Mouse (Mus musculus) hindbrain, postnatal 0 days (tissue): Measurements from ENCODE around the gene Bptf. TPM values are rescaled to one million over a fixed set of nuclear protein-coding genes. Genes with fewer than 3 reads are reported as not detected.
"Not testable (repeated sequence)": the region's sequence is repeated elsewhere in the genome, so short reads cannot be mapped to it uniquely, and the experiment has no call there.

Source experiments
- ATAC-seq: fragments of 200-750 bp; cut with Nextera tagmentation; 2 replicates; pipeline ENCODE4 v1.8.0; 2017; ENCODE audit warnings: mild to moderate bottlenecking, moderate TSS enrichment, moderate library complexity
- DNase-seq: peaks from one replicate; pipeline ENCODE4 v3.0.0-alpha.2; 2015; ENCODE audit warnings: low spot score
- H3K27ac ChIP-seq: fragments of 300-500 bp; sonication (generic); 2 replicates; pipeline ENCODE4 v1.5.1; 2014; ENCODE audit warnings: mild to moderate bottlenecking
- H3K27me3 ChIP-seq: fragments of 300-500 bp; sonication (generic); 2 replicates; pipeline ENCODE4 v1.6.1; 2014; ENCODE audit warnings: low read length, mixed read lengths; ENCODE audit not compliant: insufficient read depth
- H3K36me3 ChIP-seq: fragments of 300-500 bp; sonication (generic); 2 replicates; pipeline ENCODE4 v1.6.1; 2014; ENCODE audit warnings: low read length, mixed read lengths; ENCODE audit not compliant: insufficient read depth
- H3K4me1 ChIP-seq: fragments of 300-500 bp; sonication (generic); 2 replicates; pipeline ENCODE4 v1.6.1; 2014; ENCODE audit warnings: antibody characterized with exemption, low read length, mixed read lengths; ENCODE audit not compliant: insufficient read depth
- H3K4me2 ChIP-seq: fragments of 300-500 bp; sonication (generic); 2 replicates; pipeline ENCODE4 v1.6.1; 2014; ENCODE audit warnings: low read depth, mild to moderate bottlenecking, low read length, moderate library complexity, mixed read lengths
- H3K4me3 ChIP-seq: fragments of 300-500 bp; sonication (generic); 2 replicates; pipeline ENCODE4 v1.5.1; 2014; ENCODE audit warnings: low read length
- H3K9ac ChIP-seq: fragments of 300-500 bp; sonication (generic); replicated peaks from 2 replicates; pipeline ENCODE4 v1.6.1; 2014; ENCODE audit warnings: mild to moderate bottlenecking, low read length, moderate library complexity, mixed read lengths
- H3K9me3 ChIP-seq: fragments of 300-500 bp; sonication (generic); 2 replicates; pipeline ENCODE4 v1.6.1; 2016; ENCODE audit warnings: low read length, mixed read lengths
- CTCF ChIP-seq: IDR thresholded peaks from 2 replicates; pipeline ENCODE4 v1.5.1; 2016; ENCODE audit warnings: antibody characterized with exemption, control low read depth, low read depth
- WGBS: fragments of 180-500 bp; shearing (Covaris S2); extraction: QIAGEN DNeasy Blood & Tissue Kit; methylation state at CpG from one replicate; pipeline ENCODE4 v1.1.7; 2014; 5-methylcytosine and 5-hydroxymethylcytosine counted together
- polyA plus RNA-seq: library from polyadenylated mRNA; unstranded; fragments of >200 nt; fragmentation: Nextera tagmentation; extraction: Ambion mirVana; gene quantifications from 2 replicates; pipeline ENCODE4 v1.2.1, GENCODE M21; 2015
- total RNA-seq: library from RNA; depleted of rRNA; stranded (reverse); fragments of >200 nt; gene quantifications from 2 replicates; pipeline ENCODE4 v1.2.3, GENCODE M21; 2014; rRNA removed

Gene Bptf
- total and polyA plus RNA-seq, 2 experiments from 2014 or later = 19.7 to 42.1 TPM

DNA sequence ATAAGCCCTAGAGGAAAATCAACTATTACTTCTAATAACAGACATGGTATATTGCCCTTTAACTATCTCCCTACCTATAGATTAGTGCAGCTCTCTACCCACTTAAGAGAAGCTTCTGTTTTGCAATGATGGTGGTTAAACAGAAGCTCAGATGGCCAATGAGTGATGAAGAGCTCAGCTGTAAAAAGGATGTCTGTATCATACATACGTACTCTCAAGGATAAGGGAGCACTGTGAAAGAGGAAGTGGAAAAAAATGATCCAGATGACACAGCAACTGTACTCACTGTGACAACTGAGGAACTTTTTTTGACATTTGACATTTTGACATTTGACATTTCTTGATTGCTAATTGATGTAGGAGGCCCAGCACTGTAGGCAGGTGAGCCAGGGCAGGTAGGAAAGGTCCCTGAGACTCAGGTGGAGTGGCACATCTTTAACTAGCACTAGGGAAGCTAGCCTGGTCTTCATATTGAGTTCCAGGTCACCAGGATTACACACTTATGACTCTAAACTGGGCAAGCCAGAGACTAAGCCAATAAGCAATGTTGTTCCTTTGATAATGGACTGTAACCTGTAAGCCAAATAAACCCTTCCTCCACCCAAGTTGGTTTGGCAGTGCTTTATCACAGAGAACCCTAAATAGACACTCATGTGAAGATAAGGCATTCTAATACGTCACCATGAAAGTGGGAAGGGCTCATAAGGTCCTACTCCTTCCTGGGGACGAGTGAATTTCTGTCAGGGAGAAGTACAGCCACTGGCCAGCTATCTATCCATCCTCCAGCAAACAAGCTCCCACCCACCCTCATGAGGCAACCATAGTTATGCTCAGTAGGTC lies 137.5 kb downstream of the Bptf start:
- Histone ChIP-seq H3K36me3 (peaks cover 34% of the 10 kb centered on the region; the same call in 1 of the 2 replicates), H3K27ac (no peak overlapping the region), H3K9ac (no peak overlapping the region), H3K4me3 (no peak overlapping the region), H3K27me3 (no peaks in the 10 kb centered on the region), H3K4me2 (no peak overlapping the region), H3K9me3 (no peaks in the 10 kb centered on the region), H3K4me1 (no peaks in the 10 kb centered on the region)
- no peak for TF ChIP-seq CTCF
- 76% methylated on average over 3 of the region's 3 CpGs for WGBS
- ATAC-seq (no peak), DNase-seq (no peak)

GRCm38 (mm10) chr11:106987384-106987783 lies 144.5 kb downstream of the Bptf start:
- ATAC-seq (no peak), DNase-seq (no peak)
- no peak overlapping the region for H3K27ac ChIP-seq
- peaks cover 14% of the 10 kb centered on the region; the same call in 1 of the 2 replicates for H3K36me3 ChIP-seq
- H3K4me1 ChIP-seq = no peaks in the 10 kb centered on the region
- WGBS = 92% methylated on average over 2 of the region's 2 CpGs
- no peak for TF ChIP-seq CTCF
- no peaks in the 10 kb centered on the region for H3K27me3 ChIP-seq
- no peak overlapping the region for H3K9ac ChIP-seq
- no peaks in the 10 kb centered on the region for H3K9me3 ChIP-seq
- no peak overlapping the region for H3K4me3 ChIP-seq
- no peak overlapping the region for H3K4me2 ChIP-seq

DNA sequence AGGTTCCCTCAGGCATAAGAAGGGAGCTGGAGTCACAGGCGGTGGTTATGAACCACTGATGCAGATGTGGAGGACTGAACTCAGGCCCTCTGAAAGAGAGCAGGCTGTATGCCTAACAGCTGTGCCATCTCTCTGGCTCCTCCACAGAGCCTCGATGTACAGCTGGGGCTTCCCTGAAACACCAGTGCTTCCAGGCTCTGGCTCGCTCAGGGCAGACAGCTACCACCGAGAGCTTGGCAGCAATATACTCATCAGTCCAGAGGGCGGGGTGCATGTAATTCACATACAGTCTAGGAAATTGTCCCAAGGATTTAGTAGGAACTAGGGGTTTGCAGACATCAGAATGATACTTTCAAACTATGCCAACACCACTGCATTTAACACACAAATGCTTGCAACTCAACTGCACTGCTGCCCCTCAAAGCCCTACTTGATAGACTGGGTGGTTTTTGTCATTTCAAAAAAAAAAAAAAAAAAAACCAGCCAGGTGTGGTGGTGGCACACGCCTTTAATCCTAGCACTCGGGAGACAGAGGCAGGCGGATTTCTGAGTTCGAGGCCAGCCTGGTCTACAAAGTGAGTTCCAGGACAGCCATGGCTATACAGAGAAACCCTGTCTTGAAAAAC lies 145.8 kb downstream of the Bptf start:
- not testable (repeated sequence) for H3K4me3 ChIP-seq, DNase-seq, H3K9ac ChIP-seq, H3K4me2 ChIP-seq, H3K27me3 ChIP-seq, ATAC-seq, H3K4me1 ChIP-seq, H3K36me3 ChIP-seq, H3K27ac ChIP-seq, H3K9me3 ChIP-seq
- 77% methylated on average over 8 of the region's 9 CpGs for WGBS

Other genes starting within 250 kb of the Bptf start
- 27.2 and 35.7 TPM in 2 replicates for gene Smurf2, start 211.4 kb downstream of the Bptf start, total RNA-seq
- 8.7 TPM in 2 replicates for gene Smurf2, start 211.4 kb downstream of the Bptf start, polyA plus RNA-seq
- gene Kpna2, start 132.6 kb downstream of the Bptf start, total RNA-seq = 85.8 and 94.4 TPM in 2 replicates
- gene Kpna2, start 132.6 kb downstream of the Bptf start, polyA plus RNA-seq = 106 and 111 TPM in 2 replicates
- gene 1810010H24Rik, start 106.4 kb downstream of the Bptf start, total RNA-seq = 6.8 and 9.7 TPM in 2 replicates
- gene 1810010H24Rik, start 106.4 kb downstream of the Bptf start, polyA plus RNA-seq = 10.6 and 12.0 TPM in 2 replicates
- 26.8 and 31.5 TPM in 2 replicates for gene Nol11, start 57.3 kb upstream of the Bptf start, total RNA-seq
- gene Nol11, start 57.3 kb upstream of the Bptf start, polyA plus RNA-seq = 33.5 and 35.3 TPM in 2 replicates